8 mouse cellular contexts compared by ENCODE assay signal in the genomic region with DNA sequence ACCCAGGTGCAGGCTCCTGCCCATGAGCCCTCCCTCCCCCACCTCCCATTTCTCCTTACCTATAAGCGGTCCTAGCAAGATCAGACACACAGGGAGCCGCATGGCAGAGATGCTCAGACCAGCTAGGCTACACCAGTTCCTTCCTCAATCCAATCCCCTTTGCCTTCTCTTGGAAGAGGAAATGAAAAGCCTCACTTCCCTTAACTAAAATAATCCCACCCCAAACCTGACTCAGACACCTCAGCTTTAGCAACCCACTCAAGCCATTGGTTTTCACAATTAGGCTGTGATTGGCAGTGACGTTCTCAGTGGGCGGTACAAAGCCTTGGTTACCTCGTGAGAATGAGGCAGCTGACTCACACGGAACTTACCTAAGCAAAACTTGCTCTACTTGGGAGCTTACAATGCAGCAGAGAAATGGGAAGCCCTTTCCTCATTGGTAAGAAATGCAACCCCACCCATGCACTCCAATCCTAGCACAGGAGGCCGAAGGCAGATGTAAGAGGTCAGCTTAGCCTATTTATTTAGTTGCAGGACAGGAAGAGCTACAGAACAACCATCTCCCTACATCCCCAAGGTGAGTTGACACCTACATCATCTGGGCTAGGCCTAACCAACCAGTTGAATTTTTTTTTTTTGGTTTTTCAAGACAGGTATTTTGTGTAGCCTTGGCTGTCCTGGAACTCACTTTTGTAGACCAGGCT. TPM values are rescaled to one million over a fixed set of nuclear protein-coding genes. Genes with fewer than 3 reads are reported as not detected.
A peak's percentile ranks its signal among the peaks of the same experiment; 100 is the strongest.
DNase-seq lines count a peak whose midpoint lies in the region; ATAC-seq and TF ChIP-seq lines count a peak whose summit lies in the region.

A gene (minus strand): TSS at position 193 of the 704 bp plus-strand sequence.

- TF ChIP-seq POLR2A in cerebellum, adult 2 months (IDR thresholded peaks at IDR 0.05; ENCODE audit: borderline replicate concordance, insufficient read depth, low read length) = no peak

- peak; percentile 20; the same call in 1 of the 2 replicates for ATAC-seq in frontal cortex, adult (ENCODE audit: low TSS enrichment)
- ATAC-seq in intestine, embryonic 15.5 days = peak; percentile 13; the same call in 1 of the 2 replicates
- 0 out of 2 replicates have a peak, but pooled peaks have one; percentile 5 for ATAC-seq in liver, embryonic 11.5 days (replicated peaks; ENCODE audit: low FRiP score)

- peak; percentile 54 for DNase-seq in thymus, postnatal 0 days (ENCODE audit: low spot score)
- DNase-seq in thymus, postnatal 25 days = no peak
- DNase-seq in adrenal gland, postnatal 4 days (ENCODE audit: low spot score in 2 of 2) = no peak
- DNase-seq in liver, embryonic 11.5 days (ENCODE audit: low spot score) = no peak
- peak; percentile 74 to 85 for DNase-seq in natural killer cell, adult 2 months (ENCODE audit: low spot score in 2 of 2)
- no peak for DNase-seq in cerebellum, adult 2 months

- peaks cover 20% of the 10 kb centered on the region for H3K4me1 ChIP-seq in intestine, embryonic 15.5 days (replicated peaks)
- H3K4me1 ChIP-seq in liver, embryonic 11.5 days (replicated peaks; ENCODE audit: control insufficient read depth, insufficient read depth, low read length) = peaks cover 33% of the 10 kb centered on the region
- peaks cover 3% of the 10 kb centered on the region; the same call in 1 of the 2 replicates for H3K4me1 ChIP-seq in cerebellum, adult 2 months (ENCODE audit: control insufficient read depth, insufficient read depth, low read length)

- H3K9me3 ChIP-seq in intestine, embryonic 15.5 days = no peaks in the 10 kb centered on the region
- H3K9me3 ChIP-seq in liver, embryonic 11.5 days (ENCODE audit: control insufficient read depth, low read length) = no peaks in the 10 kb centered on the region

- H3K4me2 ChIP-seq in intestine, embryonic 15.5 days (replicated peaks) = 0 out of 2 replicates have a peak within 1 kb of the TSS, but pooled peaks have one; percentile 3
- peak within 1 kb of the TSS; percentile 13 for H3K4me2 ChIP-seq in liver, embryonic 11.5 days

- H3K27me3 ChIP-seq in intestine, embryonic 15.5 days (replicated peaks) = no peaks in the 10 kb centered on the region
- no peaks in the 10 kb centered on the region for H3K27me3 ChIP-seq in liver, embryonic 11.5 days (replicated peaks; ENCODE audit: control insufficient read depth, insufficient read depth, low read length)
- H3K27me3 ChIP-seq in cerebellum, adult 2 months (ENCODE audit: control insufficient read depth, insufficient read depth, low read length) = no peaks in the 10 kb centered on the region

- no peak for TF ChIP-seq CTCF in cerebellum, adult 2 months (IDR thresholded peaks at IDR 0.05; ENCODE audit: borderline replicate concordance, insufficient read depth, low read depth, low read length)

- 32% methylated on average over 7 of the region's 7 CpGs for WGBS in intestine, embryonic 15.5 days
- WGBS in liver, embryonic 11.5 days = 18% methylated on average over 7 of the region's 7 CpGs
- WGBS in cerebellum, adult 2 months = 42% methylated on average over 7 of the region's 7 CpGs

- H3K36me3 ChIP-seq in intestine, embryonic 15.5 days = peaks cover 32% of the 10 kb centered on the region
- H3K36me3 ChIP-seq in liver, embryonic 11.5 days (ENCODE audit: control insufficient read depth, insufficient read depth, low read length) = peaks cover 51% of the 10 kb centered on the region

- H3K4me3 ChIP-seq in intestine, embryonic 15.5 days (replicated peaks) = no peak within 1 kb of the TSS
- H3K4me3 ChIP-seq in liver, embryonic 11.5 days (ENCODE audit: low read depth, low read length) = no peak within 1 kb of the TSS; the same call in 1 of the 2 replicates
- no peak within 1 kb of the TSS for H3K4me3 ChIP-seq in cerebellum, adult 2 months (replicated peaks; ENCODE audit: insufficient read depth, low read depth, low read length)

- peak within 1 kb of the TSS; percentile 42 for H3K27ac ChIP-seq in intestine, embryonic 15.5 days
- H3K27ac ChIP-seq in liver, embryonic 11.5 days (ENCODE audit: low read depth, low read length) = peak within 1 kb of the TSS; percentile 39; the same call in 1 of the 2 replicates
- H3K27ac ChIP-seq in cerebellum, adult 2 months (ENCODE audit: insufficient read depth, low read length) = no peak within 1 kb of the TSS

- no peak within 1 kb of the TSS for H3K9ac ChIP-seq in intestine, embryonic 15.5 days
- no peak within 1 kb of the TSS for H3K9ac ChIP-seq in liver, embryonic 11.5 days (ENCODE audit: low read depth, low read length)

RNA-seq across cellular contexts. Expression of the gene that starts here (rescaled TPM):
- 32.5 and 33.3 TPM in 2 replicates for polyA plus RNA-seq in thymus, postnatal 0 days (2015; fragmentation: Nextera tagmentation; extraction: Ambion mirVana)
- 10 to 100 TPM; 11.9 to 12.5 TPM for total RNA-seq in adrenal gland, postnatal 4 days (2021)
- polyA plus RNA-seq in intestine, embryonic 15.5 days (2015; fragmentation: Nextera tagmentation; extraction: Ambion mirVana) = 13.3 and 14.2 TPM in 2 replicates
- 21.0 and 22.0 TPM in 2 replicates for polyA plus RNA-seq in liver, embryonic 11.5 days (2014; fragmentation: Nextera tagmentation; extraction: Ambion mirVana)
- polyA plus RNA-seq in cerebellum, adult 2 months (2012; rRNA removed) = 3.7 and 4.5 TPM in 2 replicates

Comparison
In these comparisons a context has a peak if more than half of its experiments do, and no peak if none do; other contexts are left out.
1. DNase-seq: peak in thymus, postnatal 0 days (single experiment) and natural killer cell, adult 2 months (2 of 2); none in thymus, postnatal 25 days (single experiment), adrenal gland, postnatal 4 days (0 of 2), liver, embryonic 11.5 days (single experiment) and cerebellum, adult 2 months (0 of 2).
2. Peak in every context shown above with its lines, with median percentiles within 50 percentile points of each other: ATAC-seq.